Mouse (Mus musculus): ENCODE measurements around the gene Jade2. TPM values are rescaled to one million over a fixed set of nuclear protein-coding genes. Genes with fewer than 3 reads are reported as not detected.
"Not testable (repeated sequence)": the region's sequence is repeated elsewhere in the genome, so short reads cannot be mapped to it uniquely, and the experiment has no call there.

Gene Jade2
- polyA plus RNA-seq, 1 experiment from 2014 or later, result 0.07 TPM

DNA sequence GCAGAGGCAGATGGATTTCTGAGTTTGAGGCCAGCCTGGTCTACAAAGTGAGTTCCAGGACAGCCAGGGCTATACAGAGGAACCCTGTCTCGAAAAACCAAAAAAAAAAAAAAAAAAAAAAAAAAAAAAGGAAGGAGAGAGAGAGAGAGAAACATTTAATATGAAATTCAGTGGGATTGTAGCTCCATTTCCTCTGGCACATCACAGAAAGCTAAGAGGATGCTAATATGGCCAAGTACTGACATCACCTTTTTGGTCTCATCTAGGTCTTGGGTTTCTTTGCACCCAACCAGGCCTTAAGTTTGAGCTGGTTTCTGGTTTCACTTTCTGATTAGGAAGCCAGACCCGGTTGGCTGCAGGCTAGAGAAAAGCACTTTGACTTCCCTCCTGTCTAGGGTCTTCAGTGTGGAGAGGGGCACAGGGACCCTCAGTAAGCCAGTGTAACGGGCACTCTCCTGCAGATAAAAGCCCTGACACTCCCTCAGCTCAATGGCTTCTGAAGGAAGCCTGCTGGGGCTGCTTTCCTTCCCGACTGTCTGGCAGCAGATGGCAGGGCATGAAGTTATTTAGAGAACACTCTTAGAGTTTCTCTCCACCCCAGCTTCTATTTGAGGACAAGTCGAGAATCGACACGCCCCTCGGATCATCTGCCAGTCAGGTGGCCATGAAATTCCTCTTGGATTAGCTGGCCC is 56.7 kb downstream of the Jade2 start:
- DNase-seq (ENCODE audit: low spot score) (no peak), ATAC-seq (ENCODE audit: insufficient read depth, low FRiP score, low TSS enrichment) (no peak)
- no peaks in the 10 kb centered on the region for H3K4me1 ChIP-seq (ENCODE audit: control insufficient read depth, insufficient read depth, low read length)
- WGBS, result 49% methylated on average over 7 of the region's 8 CpGs
- no peak overlapping the region for H3K4me3 ChIP-seq (ENCODE audit: low read depth, low read length)
- H3K4me2 ChIP-seq (ENCODE audit: low read depth), result no peak overlapping the region
- no peaks in the 10 kb centered on the region for H3K9me3 ChIP-seq (ENCODE audit: control insufficient read depth, low read length)
- H3K27me3 ChIP-seq (ENCODE audit: control insufficient read depth, insufficient read depth, low read length), result no peaks in the 10 kb centered on the region
- no peaks in the 10 kb centered on the region for H3K36me3 ChIP-seq (ENCODE audit: control insufficient read depth, insufficient read depth, low read length)
- no peak overlapping the region for H3K27ac ChIP-seq (ENCODE audit: low read depth, low read length)
- no peak overlapping the region for H3K9ac ChIP-seq (ENCODE audit: low read length)

DNA sequence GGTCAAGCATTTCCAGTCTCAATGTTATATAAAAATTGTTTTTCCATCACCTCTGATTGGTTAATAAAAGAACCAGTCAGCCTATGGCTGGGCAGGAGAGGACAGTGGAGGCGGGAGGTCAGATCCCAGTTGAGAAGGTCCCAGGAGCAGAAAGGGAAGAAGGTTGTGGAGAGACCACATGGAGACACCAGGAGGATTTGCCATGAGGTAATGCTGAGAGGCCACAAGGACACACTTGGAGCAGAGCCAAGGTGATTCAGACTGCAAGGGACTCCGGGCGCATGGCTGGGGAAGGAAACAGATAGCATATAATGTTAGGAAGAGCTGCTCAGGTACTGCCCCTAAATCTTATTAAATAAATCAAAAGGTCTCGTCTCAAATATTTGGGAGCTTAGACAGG is 61.2 kb downstream of the Jade2 start:
- no peaks in the 10 kb centered on the region for H3K36me3 ChIP-seq (ENCODE audit: control insufficient read depth, insufficient read depth, low read length)
- H3K4me3 ChIP-seq (ENCODE audit: low read depth, low read length), result no peak overlapping the region
- ATAC-seq (ENCODE audit: insufficient read depth, low FRiP score, low TSS enrichment) (no peak), DNase-seq (ENCODE audit: low spot score) (no peak)
- WGBS, result 85% methylated on average over 4 of the region's 4 CpGs
- no peak overlapping the region for H3K27ac ChIP-seq (ENCODE audit: low read depth, low read length)
- H3K9me3 ChIP-seq (ENCODE audit: control insufficient read depth, low read length), result no peaks in the 10 kb centered on the region
- H3K4me1 ChIP-seq (ENCODE audit: control insufficient read depth, insufficient read depth, low read length), result no peaks in the 10 kb centered on the region
- H3K9ac ChIP-seq (ENCODE audit: low read length), result no peak overlapping the region
- H3K4me2 ChIP-seq (ENCODE audit: low read depth), result no peak overlapping the region
- H3K27me3 ChIP-seq (ENCODE audit: control insufficient read depth, insufficient read depth, low read length), result no peaks in the 10 kb centered on the region

DNA sequence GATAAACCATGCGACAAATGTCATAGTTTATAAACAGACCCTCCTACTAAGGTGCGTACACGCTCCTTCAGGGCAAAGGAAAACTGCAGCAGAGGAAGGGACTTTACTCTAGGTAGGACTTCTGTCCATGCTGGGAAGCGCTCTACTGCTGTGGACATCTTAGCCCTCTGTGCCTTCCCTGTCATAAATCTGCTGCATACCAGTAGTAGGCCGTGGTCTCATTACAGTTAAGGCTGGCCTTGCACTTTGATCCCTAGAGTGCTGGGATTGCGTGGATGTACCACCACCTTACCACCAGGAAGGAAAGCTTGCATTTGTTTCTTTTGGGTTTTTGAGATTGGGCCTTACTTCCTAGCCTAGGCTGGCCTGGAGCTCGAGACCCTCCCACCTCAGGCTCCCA is 66.8 kb downstream of the Jade2 start:
- Histone ChIP-seq H3K27ac (ENCODE audit: low read depth, low read length) (no peak overlapping the region), H3K4me1 (ENCODE audit: control insufficient read depth, insufficient read depth, low read length) (no peaks in the 10 kb centered on the region), H3K4me3 (ENCODE audit: low read depth, low read length) (no peak overlapping the region), H3K9ac (ENCODE audit: low read length) (no peak overlapping the region), H3K36me3 (ENCODE audit: control insufficient read depth, insufficient read depth, low read length) (no peaks in the 10 kb centered on the region), H3K4me2 (ENCODE audit: low read depth) (no peak overlapping the region), H3K9me3 (ENCODE audit: control insufficient read depth, low read length) (no peaks in the 10 kb centered on the region), H3K27me3 (ENCODE audit: control insufficient read depth, insufficient read depth, low read length) (no peaks in the 10 kb centered on the region)
- WGBS, result 95% methylated on average over 7 of the region's 7 CpGs
- DNase-seq (ENCODE audit: low spot score), result no peak
- no peak for ATAC-seq (ENCODE audit: insufficient read depth, low FRiP score, low TSS enrichment)

DNA sequence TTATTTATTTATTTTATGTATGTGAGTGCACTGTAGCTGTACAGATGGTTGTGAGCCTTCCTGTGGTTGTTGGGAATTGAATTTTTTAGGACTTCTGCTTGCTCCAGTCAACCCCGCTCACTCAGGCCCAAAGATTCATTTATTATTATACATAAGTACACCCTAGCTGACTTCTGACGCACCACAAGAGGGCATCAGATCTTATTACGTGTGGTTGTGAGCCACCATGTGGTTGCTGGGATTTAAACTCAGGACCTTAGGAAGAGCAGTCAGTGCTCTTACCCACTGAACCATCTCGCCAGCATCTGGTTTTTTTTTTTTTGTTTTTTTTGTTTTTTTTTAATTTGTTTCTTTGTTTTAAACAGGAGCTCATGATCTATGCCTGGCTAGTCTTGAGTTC is 67.7 kb downstream of the Jade2 start:
- H3K36me3 ChIP-seq (ENCODE audit: control insufficient read depth, insufficient read depth, low read length); H3K9me3 ChIP-seq (ENCODE audit: control insufficient read depth, low read length); H3K9ac ChIP-seq (ENCODE audit: low read length); H3K4me2 ChIP-seq (ENCODE audit: low read depth); DNase-seq (ENCODE audit: low spot score); H3K27ac ChIP-seq (ENCODE audit: low read depth, low read length); H3K27me3 ChIP-seq (ENCODE audit: control insufficient read depth, insufficient read depth, low read length); ATAC-seq (ENCODE audit: insufficient read depth, low FRiP score, low TSS enrichment); H3K4me3 ChIP-seq (ENCODE audit: low read depth, low read length); H3K4me1 ChIP-seq (ENCODE audit: control insufficient read depth, insufficient read depth, low read length): not testable (repeated sequence)
- 84% methylated on average over 4 of the region's 4 CpGs for WGBS

DNA sequence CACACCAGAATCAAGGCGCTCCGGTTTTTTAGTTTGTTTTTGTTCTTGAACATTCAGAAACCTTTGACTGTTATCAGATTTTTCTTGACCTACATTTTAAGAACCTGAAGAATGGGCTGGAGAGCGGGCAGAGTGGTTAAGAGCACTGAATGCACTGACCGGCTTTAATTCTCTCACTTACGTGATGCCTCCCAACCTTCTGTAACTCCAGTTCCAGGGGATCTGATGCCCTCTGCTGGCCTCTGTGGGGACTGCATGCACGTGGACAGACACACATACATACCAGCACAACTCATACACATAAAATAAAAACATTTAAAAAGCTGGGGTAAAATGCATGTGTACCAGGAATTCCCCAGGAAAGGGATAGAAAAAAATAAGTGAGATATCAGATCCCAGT is 71.5 kb downstream of the Jade2 start:
- no peak overlapping the region for H3K4me3 ChIP-seq (ENCODE audit: low read depth, low read length)
- no peak for ATAC-seq (ENCODE audit: insufficient read depth, low FRiP score, low TSS enrichment)
- H3K4me1 ChIP-seq (ENCODE audit: control insufficient read depth, insufficient read depth, low read length), result no peaks in the 10 kb centered on the region
- H3K27ac ChIP-seq (ENCODE audit: low read depth, low read length), result no peak overlapping the region
- 91% methylated on average over 6 of the region's 6 CpGs for WGBS
- no peaks in the 10 kb centered on the region for H3K9me3 ChIP-seq (ENCODE audit: control insufficient read depth, low read length)
- DNase-seq (ENCODE audit: low spot score), result peak; percentile 44
- no peak overlapping the region for H3K9ac ChIP-seq (ENCODE audit: low read length)
- H3K27me3 ChIP-seq (ENCODE audit: control insufficient read depth, insufficient read depth, low read length), result no peaks in the 10 kb centered on the region
- H3K4me2 ChIP-seq (ENCODE audit: low read depth), result no peak overlapping the region
- H3K36me3 ChIP-seq (ENCODE audit: control insufficient read depth, insufficient read depth, low read length), result no peaks in the 10 kb centered on the region

DNA sequence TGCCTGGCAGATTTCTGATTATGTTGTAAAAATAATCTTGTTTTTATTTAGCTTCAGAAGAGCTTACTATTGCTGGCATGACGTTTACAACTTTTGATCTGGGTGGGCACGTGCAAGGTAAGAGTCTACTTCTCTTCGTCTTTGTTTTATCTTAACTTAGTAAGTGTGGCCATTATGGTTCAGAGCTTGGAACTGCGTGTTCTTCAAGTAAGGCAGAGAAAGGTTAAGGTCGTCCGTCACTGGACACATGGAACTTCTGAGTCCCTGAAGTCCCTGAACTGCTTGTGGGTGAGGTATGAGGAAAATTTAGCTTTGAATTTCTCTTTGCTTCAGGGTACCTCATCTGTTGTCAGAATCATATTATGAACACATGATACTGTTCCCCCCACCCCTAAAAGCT is 74.7 kb downstream of the Jade2 start:
- Histone ChIP-seq H3K4me2 (ENCODE audit: low read depth) (no peak overlapping the region), H3K9ac (ENCODE audit: low read length) (no peak overlapping the region), H3K36me3 (ENCODE audit: control insufficient read depth, insufficient read depth, low read length) (no peaks in the 10 kb centered on the region), H3K27ac (ENCODE audit: low read depth, low read length) (no peak overlapping the region), H3K9me3 (ENCODE audit: control insufficient read depth, low read length) (no peaks in the 10 kb centered on the region), H3K27me3 (ENCODE audit: control insufficient read depth, insufficient read depth, low read length) (no peaks in the 10 kb centered on the region), H3K4me1 (ENCODE audit: control insufficient read depth, insufficient read depth, low read length) (no peaks in the 10 kb centered on the region), H3K4me3 (ENCODE audit: low read depth, low read length) (no peak overlapping the region)
- 89% methylated on average over 6 of the region's 6 CpGs for WGBS
- ATAC-seq (ENCODE audit: insufficient read depth, low FRiP score, low TSS enrichment), result no peak
- no peak for DNase-seq (ENCODE audit: low spot score)

DNA sequence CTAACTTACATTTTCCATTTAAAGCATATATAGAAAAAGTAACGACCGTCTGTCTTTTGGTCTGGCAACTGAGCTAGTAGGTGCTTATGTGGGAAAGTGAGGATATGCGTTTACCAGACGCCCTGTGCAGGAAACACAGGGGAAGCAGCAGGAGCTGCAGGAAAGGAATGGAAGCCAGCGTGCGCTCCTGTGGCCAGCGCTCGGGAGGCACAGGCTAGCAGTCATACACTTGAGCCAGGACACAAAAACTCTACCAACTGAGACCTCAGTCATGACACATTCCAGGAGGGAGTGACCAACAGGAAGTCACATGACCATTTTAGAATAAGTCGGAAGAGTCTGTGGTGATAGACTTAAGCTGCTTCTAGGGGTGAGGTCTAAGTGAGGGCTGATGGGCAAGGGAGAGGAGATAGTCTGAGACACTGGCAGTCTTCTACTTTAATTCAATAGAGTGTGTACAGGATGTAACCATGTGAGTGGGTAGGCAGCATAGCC is 76.6 kb downstream of the Jade2 start:
- Histone ChIP-seq H3K36me3 (ENCODE audit: control insufficient read depth, insufficient read depth, low read length) (no peaks in the 10 kb centered on the region), H3K27me3 (ENCODE audit: control insufficient read depth, insufficient read depth, low read length) (no peaks in the 10 kb centered on the region), H3K4me2 (ENCODE audit: low read depth) (no peak overlapping the region), H3K9ac (ENCODE audit: low read length) (no peak overlapping the region), H3K4me3 (ENCODE audit: low read depth, low read length) (no peak overlapping the region), H3K27ac (ENCODE audit: low read depth, low read length) (no peak overlapping the region), H3K4me1 (ENCODE audit: control insufficient read depth, insufficient read depth, low read length) (no peaks in the 10 kb centered on the region), H3K9me3 (ENCODE audit: control insufficient read depth, low read length) (no peaks in the 10 kb centered on the region)
- 93% methylated on average over 9 of the region's 9 CpGs for WGBS
- ATAC-seq (ENCODE audit: insufficient read depth, low FRiP score, low TSS enrichment) (no peak), DNase-seq (ENCODE audit: low spot score) (no peak)

DNA sequence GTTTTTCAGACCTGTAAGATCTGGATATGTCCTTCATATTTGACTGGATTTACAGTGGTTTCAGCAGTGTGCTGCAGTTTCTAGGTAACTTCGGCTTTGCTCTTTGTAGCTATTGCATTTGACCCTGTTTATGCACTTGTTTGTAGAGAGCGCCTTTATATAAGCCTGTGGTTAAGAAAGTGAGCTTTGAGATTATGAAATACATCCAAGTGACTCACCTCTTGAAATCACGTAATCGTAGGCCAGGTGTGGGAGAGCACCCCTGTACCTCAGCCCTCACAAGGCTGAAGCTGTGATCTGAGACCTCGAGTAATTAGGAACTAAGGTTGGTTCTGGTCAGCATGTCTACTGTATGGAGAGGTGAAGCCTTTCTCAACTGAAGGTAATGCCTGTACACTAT is 80.0 kb downstream of the Jade2 start:
- H3K27me3 ChIP-seq (ENCODE audit: control insufficient read depth, insufficient read depth, low read length), result no peaks in the 10 kb centered on the region
- H3K9me3 ChIP-seq (ENCODE audit: control insufficient read depth, low read length), result no peaks in the 10 kb centered on the region
- no peak overlapping the region for H3K27ac ChIP-seq (ENCODE audit: low read depth, low read length)
- DNase-seq (ENCODE audit: low spot score) (no peak), ATAC-seq (ENCODE audit: insufficient read depth, low FRiP score, low TSS enrichment) (no peak)
- H3K4me1 ChIP-seq (ENCODE audit: control insufficient read depth, insufficient read depth, low read length), result no peaks in the 10 kb centered on the region
- H3K9ac ChIP-seq (ENCODE audit: low read length), result no peak overlapping the region
- H3K36me3 ChIP-seq (ENCODE audit: control insufficient read depth, insufficient read depth, low read length), result no peaks in the 10 kb centered on the region
- WGBS, result 94% methylated on average over 5 of the region's 5 CpGs
- no peak overlapping the region for H3K4me3 ChIP-seq (ENCODE audit: low read depth, low read length)
- H3K4me2 ChIP-seq (ENCODE audit: low read depth), result no peak overlapping the region

DNA sequence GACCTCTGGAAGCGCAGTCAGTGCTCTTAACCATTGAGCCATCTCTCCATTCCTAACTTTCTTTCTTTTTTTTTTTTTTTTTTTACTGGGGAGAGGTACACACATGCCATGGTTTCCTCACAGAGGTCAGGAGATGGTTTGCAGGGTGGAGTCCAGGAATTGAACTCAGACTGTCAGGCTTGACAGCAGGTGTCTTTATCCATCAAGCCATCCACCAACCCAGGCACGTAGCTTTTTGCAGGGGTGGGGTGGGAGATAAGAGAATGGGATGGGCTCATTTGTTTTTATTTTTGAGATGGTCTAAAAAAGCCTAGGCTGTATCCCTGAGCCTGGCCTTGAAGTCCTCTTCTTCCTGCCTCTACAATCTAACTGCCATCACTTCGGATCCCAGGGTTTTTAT is 81.9 kb downstream of the Jade2 start:
- DNase-seq (ENCODE audit: low spot score) (no peak), ATAC-seq (ENCODE audit: insufficient read depth, low FRiP score, low TSS enrichment) (no peak)
- Histone ChIP-seq H3K4me2 (ENCODE audit: low read depth) (no peak overlapping the region), H3K36me3 (ENCODE audit: control insufficient read depth, insufficient read depth, low read length) (no peaks in the 10 kb centered on the region), H3K9ac (ENCODE audit: low read length) (no peak overlapping the region), H3K4me1 (ENCODE audit: control insufficient read depth, insufficient read depth, low read length) (no peaks in the 10 kb centered on the region), H3K27ac (ENCODE audit: low read depth, low read length) (no peak overlapping the region), H3K27me3 (ENCODE audit: control insufficient read depth, insufficient read depth, low read length) (no peaks in the 10 kb centered on the region), H3K9me3 (ENCODE audit: control insufficient read depth, low read length) (no peaks in the 10 kb centered on the region), H3K4me3 (ENCODE audit: low read depth, low read length) (no peak overlapping the region)
- WGBS, result 96% methylated on average over 3 of the region's 3 CpGs

Data from neural tube, embryonic 11.5 days (tissue).